Mouse (Mus musculus): ENCODE results near the gene Fam222b.

Fam222b gene

DNA sequence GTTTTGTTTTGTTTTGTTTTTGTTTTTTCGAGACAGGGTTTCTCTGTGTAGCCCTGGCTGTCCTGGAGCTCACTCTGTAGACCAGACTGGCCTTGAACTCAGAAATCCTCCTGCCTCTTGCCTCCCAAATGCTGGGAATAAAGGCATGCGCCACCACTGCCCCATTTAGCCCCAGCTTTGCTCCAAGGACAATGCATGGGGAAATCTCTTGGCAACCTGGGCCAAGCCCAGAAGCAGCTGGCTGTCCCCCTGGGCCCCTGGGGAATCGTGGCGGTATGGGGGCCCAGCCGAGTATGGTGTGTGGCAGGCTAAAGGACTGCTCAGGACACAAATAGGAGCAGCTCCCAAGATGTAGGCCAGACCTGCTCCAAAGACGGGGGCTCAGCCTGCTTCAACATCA, 109.8 kb downstream of the Fam222b start:
- DNase-seq (ENCODE audit: extremely low read depth, low read depth, low spot score) = no peak

DNA sequence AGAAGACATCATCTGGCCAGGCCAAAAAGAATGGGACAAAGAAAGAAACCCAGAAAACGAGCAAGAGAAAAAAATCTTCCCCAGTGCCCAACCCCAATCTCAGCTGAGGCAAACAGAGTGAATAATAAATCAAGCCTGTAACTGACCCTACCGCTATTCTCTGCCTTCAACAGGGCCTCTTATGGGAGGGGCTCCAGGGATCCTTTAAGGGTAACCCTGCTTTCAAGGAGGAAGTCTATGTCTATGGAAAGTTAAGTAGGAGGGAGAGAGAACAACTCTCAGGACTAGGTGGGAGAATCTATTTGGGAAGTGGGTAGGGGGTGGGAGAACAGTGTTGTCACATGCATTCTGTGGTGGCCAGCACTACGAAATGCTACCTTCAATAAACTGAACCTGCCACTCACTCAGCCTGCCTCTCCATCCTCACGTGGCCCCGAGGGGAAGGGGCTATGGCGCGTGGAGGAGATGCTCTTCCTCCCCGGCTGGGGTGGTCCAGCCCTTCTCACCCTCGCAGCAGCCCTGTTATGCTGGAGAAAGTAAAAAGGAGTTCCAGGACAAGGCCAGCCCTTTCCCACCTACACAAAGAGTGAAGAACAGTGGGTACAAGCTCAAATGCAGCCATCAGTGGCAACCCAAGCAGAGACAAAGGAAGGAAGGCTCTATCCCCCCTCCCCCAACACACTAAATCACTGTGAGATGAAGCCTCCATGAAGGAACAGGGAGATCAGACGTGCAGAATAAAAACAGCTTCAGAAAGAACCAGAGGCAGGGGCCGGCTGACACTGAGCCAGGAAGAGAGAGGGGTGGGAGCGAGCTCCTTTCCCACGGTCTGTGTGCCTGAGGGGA, 111.1 kb downstream of the Fam222b start:
- DNase-seq (ENCODE audit: extremely low read depth, low read depth, low spot score) = no peak
